ENCODE assay signal across 10 mouse cellular contexts in genomic region chr6:99984057-99984855, GRCm38 (mm10).
A peak's percentile ranks its signal among the peaks of the same experiment; 100 is the strongest.
DNase-seq lines count a peak whose midpoint lies in the region; ATAC-seq and TF ChIP-seq lines count a peak whose summit lies in the region.
"Had no signal": no experiment of that assay in that cellular context is flagged by ENCODE, and none has a peak within 500 bp of the region (broad histone marks: within the 10 kb centered on the region; RNA-seq: fewer than 3 reads in every experiment).

No protein-coding gene starts in this region.

- peaks cover 8% of the 10 kb centered on the region; the same call in 1 of the 2 replicates for H3K27me3 ChIP-seq in intestine, embryonic 14.5 days (replicated peaks; ENCODE audit: control insufficient read depth, insufficient read depth, low read length)
- H3K27me3 ChIP-seq in intestine, postnatal 0 days (replicated peaks; ENCODE audit: control insufficient read depth, insufficient read depth, low read length): no peaks in the 10 kb centered on the region; the same call in 1 of the 2 replicates
- H3K27me3 ChIP-seq in embryonic facial prominence, embryonic 10.5 days (replicated peaks; ENCODE audit: low read depth, poor library complexity, severe bottlenecking): peaks cover 90% of the 10 kb centered on the region
- peaks cover 66% of the 10 kb centered on the region for H3K27me3 ChIP-seq in midbrain, embryonic 13.5 days

- H3K27ac ChIP-seq in intestine, embryonic 14.5 days (ENCODE audit: low read depth): no peak overlapping the region
- H3K27ac ChIP-seq in intestine, postnatal 0 days (ENCODE audit: low read depth, low read length): no peak overlapping the region
- H3K27ac ChIP-seq in embryonic facial prominence, embryonic 10.5 days (replicated peaks): no peak overlapping the region
- no peak overlapping the region for H3K27ac ChIP-seq in midbrain, embryonic 13.5 days
- H3K27ac ChIP-seq: layer of hippocampus, adult 2 months had no signal

- peaks cover 10% of the 10 kb centered on the region for H3K4me1 ChIP-seq in intestine, embryonic 14.5 days (replicated peaks; ENCODE audit: control insufficient read depth, insufficient read depth, low read length)
- no peaks in the 10 kb centered on the region for H3K4me1 ChIP-seq in intestine, postnatal 0 days (replicated peaks; ENCODE audit: control insufficient read depth, insufficient read depth, low read length)
- H3K4me1 ChIP-seq in embryonic facial prominence, embryonic 10.5 days: peaks cover 35% of the 10 kb centered on the region
- H3K4me1 ChIP-seq in midbrain, embryonic 13.5 days (replicated peaks): peaks cover 25% of the 10 kb centered on the region

- peak; percentile 47 for ATAC-seq in intestine, embryonic 14.5 days (replicated peaks; ENCODE audit: low FRiP score, low TSS enrichment, low read depth)
- ATAC-seq in intestine, postnatal 0 days: no peak
- no peak for ATAC-seq in midbrain, embryonic 13.5 days
- ATAC-seq: inflammation-experienced regulatory T-cells, adult 6 months had no signal

- H3K4me3 ChIP-seq in intestine, embryonic 14.5 days (ENCODE audit: low read depth, low read length): no peak overlapping the region
- no peak overlapping the region for H3K4me3 ChIP-seq in intestine, postnatal 0 days (ENCODE audit: low read depth, low read length)
- peak overlapping the region; percentile 13; the same call in 1 of the 2 replicates for H3K4me3 ChIP-seq in embryonic facial prominence, embryonic 10.5 days
- H3K4me3 ChIP-seq in midbrain, embryonic 13.5 days (replicated peaks): no peak overlapping the region
- H3K4me3 ChIP-seq: layer of hippocampus, adult 2 months had no signal

- H3K36me3 ChIP-seq in intestine, embryonic 14.5 days (ENCODE audit: control insufficient read depth, insufficient read depth, low read length): no peaks in the 10 kb centered on the region
- H3K36me3 ChIP-seq in intestine, postnatal 0 days (ENCODE audit: control insufficient read depth, insufficient read depth): no peaks in the 10 kb centered on the region
- H3K36me3 ChIP-seq in embryonic facial prominence, embryonic 10.5 days (replicated peaks): no peaks in the 10 kb centered on the region
- no peaks in the 10 kb centered on the region for H3K36me3 ChIP-seq in midbrain, embryonic 13.5 days

- no peak overlapping the region for H3K9ac ChIP-seq in intestine, embryonic 14.5 days (ENCODE audit: low read length)
- no peak overlapping the region for H3K9ac ChIP-seq in intestine, postnatal 0 days (ENCODE audit: low read depth, low read length)
- H3K9ac ChIP-seq in midbrain, embryonic 13.5 days (replicated peaks): 0 out of 2 replicates have a peak overlapping the region, but pooled peaks have one; percentile 16

- no peak overlapping the region for H3K4me2 ChIP-seq in intestine, embryonic 14.5 days (ENCODE audit: low read length)
- H3K4me2 ChIP-seq in intestine, postnatal 0 days (replicated peaks; ENCODE audit: low read depth): no peak overlapping the region
- H3K4me2 ChIP-seq in midbrain, embryonic 13.5 days (replicated peaks): peak overlapping the region; percentile 33; the same call in 1 of the 2 replicates

- DNase-seq in intestine, embryonic 14.5 days (ENCODE audit: low spot score): no peak
- peak; percentile 81 for DNase-seq in Muller cell, postnatal 12 days (ENCODE audit: inconsistent ontology term)
- DNase-seq in embryonic facial prominence, embryonic 10.5 days (ENCODE audit: low spot score): no peak
- DNase-seq in liver: no peak
- DNase-seq in adrenal gland, adult 8-10 months: no peak
- DNase-seq: cerebellum, adult 8-10 months had no signal

- whole genome bisulfite sequencing in intestine, embryonic 14.5 days: 17% methylated on average over 7 of the region's 7 CpGs
- 25% methylated on average over 7 of the region's 7 CpGs for WGBS in intestine, postnatal 0 days
- 10% methylated on average over 7 of the region's 7 CpGs for WGBS in embryonic facial prominence, embryonic 10.5 days
- WGBS in midbrain, embryonic 13.5 days: 2% methylated on average over 7 of the region's 7 CpGs

- no peaks in the 10 kb centered on the region for H3K9me3 ChIP-seq in intestine, embryonic 14.5 days (ENCODE audit: control insufficient read depth, low read length)
- H3K9me3 ChIP-seq in intestine, postnatal 0 days (ENCODE audit: control insufficient read depth): no peaks in the 10 kb centered on the region
- no peaks in the 10 kb centered on the region for H3K9me3 ChIP-seq in embryonic facial prominence, embryonic 10.5 days
- no peaks in the 10 kb centered on the region for H3K9me3 ChIP-seq in midbrain, embryonic 13.5 days

- TF ChIP-seq CTCF in intestine, postnatal 0 days (IDR thresholded peaks at IDR 0.05; ENCODE audit: low read depth): no peak
